Mouse (Mus musculus): ENCODE data around the gene Thbs1.
A peak's percentile ranks its signal among the peaks of the same experiment; 100 is the strongest.

The Thbs1 gene

GRCm38 (mm10) chr2:118113808-118114524 is 2.3 kb downstream of the Thbs1 start:
- DNase-seq (ENCODE audit: low read depth, low spot score): no peak

- DNase-seq (ENCODE audit: low read depth, low spot score): no peak
These were observed 3.0 kb downstream of the Thbs1 start for GRCm38 (mm10) chr2:118114671-118115070.

- no peak for DNase-seq (ENCODE audit: low read depth, low spot score)
These were observed 4.0 kb downstream of the Thbs1 start for GRCm38 (mm10) chr2:118115647-118116046.

GRCm38 (mm10) chr2:118116180-118116579 is 4.5 kb downstream of the Thbs1 start:
- peak; percentile 28 for DNase-seq (ENCODE audit: low read depth, low spot score)

GRCm38 (mm10) chr2:118116754-118117290 is 5.1 kb downstream of the Thbs1 start:
- DNase-seq (ENCODE audit: low read depth, low spot score): no peak

GRCm38 (mm10) chr2:118117401-118117800 is 5.7 kb downstream of the Thbs1 start:
- DNase-seq (ENCODE audit: low read depth, low spot score): no peak

- DNase-seq (ENCODE audit: low read depth, low spot score): no peak
These were observed 6.4 kb downstream of the Thbs1 start for GRCm38 (mm10) chr2:118118045-118118444.

- DNase-seq (ENCODE audit: low read depth, low spot score): no peak
These were observed 6.8 kb downstream of the Thbs1 start for GRCm38 (mm10) chr2:118118515-118118914.

- no peak for DNase-seq (ENCODE audit: low read depth, low spot score)
These were observed 8.0 kb downstream of the Thbs1 start for GRCm38 (mm10) chr2:118119684-118120083.

GRCm38 (mm10) chr2:118120095-118120494 is 8.4 kb downstream of the Thbs1 start:
- no peak for DNase-seq (ENCODE audit: low read depth, low spot score)

- no peak for DNase-seq (ENCODE audit: low read depth, low spot score)
These were observed 9.1 kb downstream of the Thbs1 start for GRCm38 (mm10) chr2:118120751-118121150.

GRCm38 (mm10) chr2:118122291-118122690 is 10.6 kb downstream of the Thbs1 start:
- DNase-seq (ENCODE audit: low read depth, low spot score): no peak

- DNase-seq (ENCODE audit: low read depth, low spot score): no peak
These were observed 12.1 kb downstream of the Thbs1 start for GRCm38 (mm10) chr2:118123743-118124142.

GRCm38 (mm10) chr2:118124437-118124836 is 12.8 kb downstream of the Thbs1 start:
- no peak for DNase-seq (ENCODE audit: low read depth, low spot score)

GRCm38 (mm10) chr2:118125211-118125939 is 13.7 kb downstream of the Thbs1 start:
- DNase-seq (ENCODE audit: low read depth, low spot score): no peak

- DNase-seq (ENCODE audit: low read depth, low spot score): no peak
These were observed 14.3 kb downstream of the Thbs1 start for GRCm38 (mm10) chr2:118125943-118126470.

- DNase-seq (ENCODE audit: low read depth, low spot score): no peak
These were observed 16.0 kb downstream of the Thbs1 start for GRCm38 (mm10) chr2:118127516-118128288.

- no peak for DNase-seq (ENCODE audit: low read depth, low spot score)
These were observed 16.6 kb downstream of the Thbs1 start for GRCm38 (mm10) chr2:118128313-118128712.

GRCm38 (mm10) chr2:118137071-118137470 is 25.4 kb downstream of the Thbs1 start:
- no peak for DNase-seq (ENCODE audit: low read depth, low spot score)

- DNase-seq (ENCODE audit: low read depth, low spot score): no peak
These were observed 26.1 kb downstream of the Thbs1 start for GRCm38 (mm10) chr2:118137776-118138175.

GRCm38 (mm10) chr2:118139261-118139660 is 27.6 kb downstream of the Thbs1 start:
- DNase-seq (ENCODE audit: low read depth, low spot score): no peak

- no peak for DNase-seq (ENCODE audit: low read depth, low spot score)
These were observed 30.0 kb downstream of the Thbs1 start for GRCm38 (mm10) chr2:118141651-118142050.
